Mouse (Mus musculus): ENCODE measurements around the gene Frmd4a. TPM values are rescaled to one million over a fixed set of nuclear protein-coding genes. Genes with fewer than 3 reads are reported as not detected.
"Not testable (repeated sequence)": the region's sequence is repeated elsewhere in the genome, so short reads cannot be mapped to it uniquely, and the experiment has no call there.

Frmd4a gene
- total and polyA plus RNA-seq, 3 experiments = 10.4 to 21.0 (median 20.0) TPM

DNA sequence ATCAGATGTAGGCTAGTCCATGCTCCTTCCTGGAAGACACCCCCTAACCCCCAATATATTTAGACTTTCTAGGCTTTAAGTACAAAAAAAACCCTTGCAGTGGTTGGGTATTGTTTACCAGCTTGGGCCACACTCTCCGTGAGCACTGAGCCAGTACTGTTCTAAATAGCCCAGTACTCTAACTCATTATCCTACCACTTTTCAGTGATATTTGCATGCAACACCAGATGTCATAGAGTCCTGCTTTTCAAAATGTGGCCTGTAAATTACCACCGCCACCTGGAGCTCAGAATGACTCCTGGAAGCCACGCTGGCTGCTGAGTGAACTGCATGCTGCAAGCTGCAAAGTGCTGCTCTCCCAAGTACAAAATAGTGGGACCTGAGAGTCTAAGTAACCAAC, 590.7 kb downstream of the Frmd4a start:
- H3K79me2 ChIP-seq (replicated peaks; ENCODE audit: control insufficient read depth, insufficient read depth, low read length) = no peaks in the 10 kb centered on the region
- H3K36me3 ChIP-seq (ENCODE audit: control insufficient read depth, insufficient read depth, low read length) = no peaks in the 10 kb centered on the region; the same call in 1 of the 2 replicates
- H3K27me3 ChIP-seq (ENCODE audit: control insufficient read depth, insufficient read depth, low read length) = no peaks in the 10 kb centered on the region
- TF ChIP-seq CTCF (IDR thresholded peaks at IDR 0.05) = no peak
- TF ChIP-seq POLR2A (IDR thresholded peaks at IDR 0.05; ENCODE audit: insufficient read depth, low read depth, low read length) = no peak
- no peak for TF ChIP-seq EP300 (IDR thresholded peaks at IDR 0.05; ENCODE audit: insufficient read depth, low read depth, low read length)
- no peak overlapping the region for H3K9ac ChIP-seq (ENCODE audit: low read depth, low read length)
- no peak overlapping the region for H3K27ac ChIP-seq
- 89% methylated on average over 3 of the region's 3 CpGs for WGBS
- no peak overlapping the region for H3K4me3 ChIP-seq
- DNase-seq = no peak
- H3K4me1 ChIP-seq (ENCODE audit: control insufficient read depth, insufficient read depth, low read length) = peaks cover 1% of the 10 kb centered on the region; the same call in 1 of the 2 replicates
- intact Hi-C loops (cut with DNase I) = loop anchor here (10.0 kb wide), 2 partner anchors 383 to 793 kb away; no protein-coding TSS in a partner anchor

DNA sequence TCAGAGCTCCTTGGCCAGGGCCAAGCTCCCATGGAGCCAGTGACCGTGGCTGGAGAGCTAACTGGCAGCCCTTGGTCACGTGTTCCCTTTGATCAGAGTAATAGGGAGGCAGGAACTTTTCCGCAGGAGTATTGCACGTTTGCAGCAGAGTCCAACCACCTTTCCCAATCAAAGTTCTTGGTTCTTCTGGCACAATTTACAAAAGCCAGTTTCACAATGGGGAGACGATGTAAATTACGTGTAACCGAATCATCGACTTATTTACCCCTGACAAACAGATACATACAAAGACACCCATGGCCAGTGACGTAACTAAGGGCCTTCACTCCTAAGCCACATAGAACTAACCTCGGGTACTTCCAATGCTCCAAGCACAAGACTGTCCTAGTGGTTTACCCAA, 591.9 kb downstream of the Frmd4a start:
- no peak overlapping the region for H3K4me3 ChIP-seq
- H3K4me1 ChIP-seq (ENCODE audit: control insufficient read depth, insufficient read depth, low read length) = peaks cover 5% of the 10 kb centered on the region; the same call in 1 of the 2 replicates
- H3K36me3 ChIP-seq (ENCODE audit: control insufficient read depth, insufficient read depth, low read length) = peaks cover 3% of the 10 kb centered on the region
- H3K79me2 ChIP-seq (replicated peaks; ENCODE audit: control insufficient read depth, insufficient read depth, low read length) = no peaks in the 10 kb centered on the region
- WGBS = 85% methylated on average over 10 of the region's 10 CpGs
- no peak overlapping the region for H3K27ac ChIP-seq
- no peak for DNase-seq
- intact Hi-C loops (cut with DNase I) = loop anchor here (10.0 kb wide), 2 partner anchors 385 to 795 kb away; no protein-coding TSS in a partner anchor
- TF ChIP-seq CTCF (IDR thresholded peaks at IDR 0.05) = no peak
- TF ChIP-seq POLR2A (IDR thresholded peaks at IDR 0.05; ENCODE audit: insufficient read depth, low read depth, low read length) = no peak
- no peak for TF ChIP-seq EP300 (IDR thresholded peaks at IDR 0.05; ENCODE audit: insufficient read depth, low read depth, low read length)
- no peak overlapping the region for H3K9ac ChIP-seq (ENCODE audit: low read depth, low read length)
- no peaks in the 10 kb centered on the region for H3K27me3 ChIP-seq (ENCODE audit: control insufficient read depth, insufficient read depth, low read length)

DNA sequence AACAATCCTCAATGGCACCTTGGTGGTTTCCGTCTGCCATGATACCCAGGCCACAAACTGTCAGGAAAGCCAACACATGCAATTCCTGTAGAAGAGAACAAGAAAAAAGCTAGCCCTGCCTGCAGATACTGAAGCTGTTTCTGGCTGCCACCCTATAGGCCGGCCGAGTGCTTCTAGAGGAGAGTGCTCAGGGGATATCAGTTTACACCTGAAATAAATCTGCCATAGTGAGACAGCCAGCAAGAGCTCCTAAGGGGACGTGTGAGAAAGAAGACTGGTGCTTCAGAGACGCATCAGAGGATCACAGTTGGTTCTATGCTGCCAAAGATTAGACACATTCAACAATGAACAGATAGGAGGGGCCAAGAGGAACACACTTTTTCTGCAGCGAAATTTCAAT, 593.8 kb downstream of the Frmd4a start:
- TF ChIP-seq EP300 (IDR thresholded peaks at IDR 0.05; ENCODE audit: insufficient read depth, low read depth, low read length) = no peak
- TF ChIP-seq CTCF (IDR thresholded peaks at IDR 0.05) = no peak
- TF ChIP-seq POLR2A (IDR thresholded peaks at IDR 0.05; ENCODE audit: insufficient read depth, low read depth, low read length) = no peak
- Histone ChIP-seq H3K4me3 (no peak overlapping the region), H3K9ac (ENCODE audit: low read depth, low read length) (no peak overlapping the region), H3K27ac (peak overlapping the region; percentile 4; the same call in 1 of the 2 replicates), H3K79me2 (replicated peaks; ENCODE audit: control insufficient read depth, insufficient read depth, low read length) (no peaks in the 10 kb centered on the region), H3K4me1 (ENCODE audit: control insufficient read depth, insufficient read depth, low read length) (peaks cover 7% of the 10 kb centered on the region), H3K27me3 (ENCODE audit: control insufficient read depth, insufficient read depth, low read length) (no peaks in the 10 kb centered on the region), H3K36me3 (ENCODE audit: control insufficient read depth, insufficient read depth, low read length) (peaks cover 3% of the 10 kb centered on the region)
- 72% methylated on average over 6 of the region's 6 CpGs for WGBS
- intact Hi-C loops (cut with DNase I) = no loop called here
- no peak for DNase-seq

DNA sequence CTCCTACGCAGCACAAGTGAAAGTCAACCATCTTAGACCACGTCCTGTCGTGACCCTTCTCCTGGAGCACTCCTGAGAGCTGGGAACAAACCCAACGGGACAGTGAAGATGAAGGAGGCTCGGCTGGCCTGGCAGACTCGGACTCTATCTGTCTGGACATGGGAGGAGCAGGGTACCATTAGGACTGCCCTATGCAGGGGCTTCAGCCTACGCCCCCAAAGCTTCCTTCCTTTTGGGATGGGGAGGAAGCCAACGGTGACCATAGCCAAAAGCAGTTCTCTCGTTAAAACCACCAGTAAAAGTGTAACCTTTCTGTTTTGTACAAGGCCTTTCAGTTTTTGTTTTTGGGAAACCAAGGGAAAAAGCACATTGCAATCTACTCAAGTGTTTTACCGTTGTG, 594.2 kb downstream of the Frmd4a start:
- Histone ChIP-seq H3K27ac (peak overlapping the region; percentile 4; the same call in 1 of the 2 replicates), H3K4me1 (ENCODE audit: control insufficient read depth, insufficient read depth, low read length) (peaks cover 7% of the 10 kb centered on the region), H3K9ac (ENCODE audit: low read depth, low read length) (no peak overlapping the region), H3K27me3 (ENCODE audit: control insufficient read depth, insufficient read depth, low read length) (no peaks in the 10 kb centered on the region), H3K79me2 (replicated peaks; ENCODE audit: control insufficient read depth, insufficient read depth, low read length) (no peaks in the 10 kb centered on the region), H3K4me3 (no peak overlapping the region), H3K36me3 (ENCODE audit: control insufficient read depth, insufficient read depth, low read length) (peaks cover 3% of the 10 kb centered on the region)
- DNase-seq = peak in 1 of 2 experiments; percentile 28
- TF ChIP-seq POLR2A (IDR thresholded peaks at IDR 0.05; ENCODE audit: insufficient read depth, low read depth, low read length) = no peak
- no peak for TF ChIP-seq EP300 (IDR thresholded peaks at IDR 0.05; ENCODE audit: insufficient read depth, low read depth, low read length)
- no peak for TF ChIP-seq CTCF (IDR thresholded peaks at IDR 0.05)
- WGBS = 49% methylated on average over 10 of the region's 10 CpGs
- intact Hi-C loops (cut with DNase I) = no loop called here

DNA sequence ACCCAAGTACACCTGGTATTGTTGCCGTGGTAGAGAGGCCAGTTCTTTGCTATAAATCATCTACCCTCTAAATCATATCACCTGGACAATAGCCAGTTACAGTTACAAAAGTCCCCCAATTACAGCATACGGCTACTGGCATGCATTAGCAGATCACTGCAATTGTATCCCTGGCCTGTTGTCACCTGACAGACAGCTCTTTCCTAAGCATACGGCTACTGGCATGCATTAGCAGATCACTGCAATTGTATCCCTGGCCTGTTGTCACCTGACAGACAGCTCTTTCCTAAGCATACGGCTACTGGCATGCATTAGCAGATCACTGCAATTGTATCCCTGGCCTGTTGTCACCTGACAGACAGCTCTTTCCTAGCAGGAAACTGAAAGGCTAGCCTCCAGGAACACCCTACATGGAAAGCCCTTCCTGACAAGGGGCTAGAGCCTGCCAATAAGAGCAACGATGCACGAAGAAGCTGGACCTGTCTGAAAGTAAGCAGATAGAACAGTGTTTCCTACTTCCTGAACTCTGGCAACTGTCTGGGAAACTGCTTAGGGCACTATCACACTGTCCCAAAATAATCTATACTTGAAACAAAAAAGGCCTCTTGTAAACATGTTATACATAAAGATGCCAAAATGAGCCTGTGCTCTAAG, 596.9 kb downstream of the Frmd4a start:
- H3K27me3 ChIP-seq (ENCODE audit: control insufficient read depth, insufficient read depth, low read length); H3K27ac ChIP-seq; H3K4me1 ChIP-seq (ENCODE audit: control insufficient read depth, insufficient read depth, low read length); DNase-seq; intact Hi-C loops (cut with DNase I); H3K9ac ChIP-seq (ENCODE audit: low read depth, low read length); H3K4me3 ChIP-seq; H3K36me3 ChIP-seq (ENCODE audit: control insufficient read depth, insufficient read depth, low read length); H3K79me2 ChIP-seq (replicated peaks; ENCODE audit: control insufficient read depth, insufficient read depth, low read length): not testable (repeated sequence)
- WGBS = 18% methylated on average over 6 of the region's 6 CpGs

DNA sequence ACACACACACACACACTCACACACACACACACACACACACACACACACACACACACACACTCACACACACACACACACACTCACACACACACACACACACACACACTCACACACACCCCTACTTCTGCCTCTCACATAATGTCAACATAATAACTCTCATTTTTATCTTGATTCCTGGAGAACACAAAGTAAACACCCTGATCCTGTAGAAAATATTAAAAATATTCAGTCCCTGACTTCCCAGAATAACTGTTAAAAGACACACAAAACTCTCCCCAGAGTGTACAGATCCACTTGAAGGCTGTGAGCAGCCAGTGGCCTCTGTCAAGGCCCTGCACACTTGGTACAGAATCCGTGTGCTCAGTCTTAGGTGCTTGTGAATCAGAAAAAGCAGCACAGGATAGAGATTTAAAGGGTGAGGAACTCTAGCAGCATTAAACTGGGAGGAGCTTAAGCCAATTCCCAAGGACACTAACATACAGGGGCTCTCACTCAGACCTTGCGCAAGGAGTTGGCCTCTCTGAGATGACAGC, 597.6 kb downstream of the Frmd4a start:
- no peak overlapping the region for H3K9ac ChIP-seq (ENCODE audit: low read depth, low read length)
- 85% methylated on average over 2 of the region's 2 CpGs for WGBS
- H3K4me1 ChIP-seq (ENCODE audit: control insufficient read depth, insufficient read depth, low read length) = peaks cover 7% of the 10 kb centered on the region
- no peak for DNase-seq
- H3K27me3 ChIP-seq (ENCODE audit: control insufficient read depth, insufficient read depth, low read length) = no peaks in the 10 kb centered on the region
- no peak overlapping the region; the same call in 1 of the 2 replicates for H3K27ac ChIP-seq
- H3K4me3 ChIP-seq = no peak overlapping the region
- intact Hi-C loops (cut with DNase I) = no loop called here
- TF ChIP-seq EP300 (IDR thresholded peaks at IDR 0.05; ENCODE audit: insufficient read depth, low read depth, low read length) (no peak), CTCF (IDR thresholded peaks at IDR 0.05) (no peak)
- no peaks in the 10 kb centered on the region for H3K79me2 ChIP-seq (replicated peaks; ENCODE audit: control insufficient read depth, insufficient read depth, low read length)
- H3K36me3 ChIP-seq (ENCODE audit: control insufficient read depth, insufficient read depth, low read length) = peaks cover 3% of the 10 kb centered on the region
